Mouse (Mus musculus) layer of hippocampus, adult 18-20 months (tissue): ENCODE results near the gene Pax8. TPM values are rescaled to one million over a fixed set of nuclear protein-coding genes. Genes with fewer than 3 reads are reported as not detected.

Experiments used
- DNase-seq, 2 experiments: peaks; one replicate each; pipeline ENCODE4 v3.0.0; 2022; ENCODE audit warnings: low spot score in 2 of 2
- total RNA-seq, 2 experiments: library from RNA; stranded (reverse); gene quantifications; 2 replicates each; pipeline ENCODE4 v1.2.3; 2021

Pax8 gene
- total RNA-seq, 2 experiments from 2014 or later, result not detected

GRCm38 (mm10) chr2:24467156-24467555 lies 8.2 kb downstream of the Pax8 start:
- no peak for DNase-seq

DNA sequence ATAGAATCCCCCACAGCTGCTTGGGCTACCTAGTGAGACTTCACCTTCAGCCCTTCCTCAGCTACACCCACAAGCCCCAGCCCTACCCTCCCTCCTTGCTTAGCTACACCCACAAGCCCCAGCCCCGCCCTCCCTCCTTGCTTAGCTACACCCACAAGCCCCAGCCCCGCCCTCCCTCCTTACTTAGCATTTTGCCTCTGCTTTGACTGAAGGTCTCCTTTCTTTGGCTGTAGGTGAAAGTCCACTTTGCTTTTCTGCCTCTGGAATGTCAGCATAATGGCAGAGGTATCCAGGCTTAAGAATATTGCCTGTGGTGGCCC lies 14.6 kb downstream of the Pax8 start:
- DNase-seq, result no peak

DNA sequence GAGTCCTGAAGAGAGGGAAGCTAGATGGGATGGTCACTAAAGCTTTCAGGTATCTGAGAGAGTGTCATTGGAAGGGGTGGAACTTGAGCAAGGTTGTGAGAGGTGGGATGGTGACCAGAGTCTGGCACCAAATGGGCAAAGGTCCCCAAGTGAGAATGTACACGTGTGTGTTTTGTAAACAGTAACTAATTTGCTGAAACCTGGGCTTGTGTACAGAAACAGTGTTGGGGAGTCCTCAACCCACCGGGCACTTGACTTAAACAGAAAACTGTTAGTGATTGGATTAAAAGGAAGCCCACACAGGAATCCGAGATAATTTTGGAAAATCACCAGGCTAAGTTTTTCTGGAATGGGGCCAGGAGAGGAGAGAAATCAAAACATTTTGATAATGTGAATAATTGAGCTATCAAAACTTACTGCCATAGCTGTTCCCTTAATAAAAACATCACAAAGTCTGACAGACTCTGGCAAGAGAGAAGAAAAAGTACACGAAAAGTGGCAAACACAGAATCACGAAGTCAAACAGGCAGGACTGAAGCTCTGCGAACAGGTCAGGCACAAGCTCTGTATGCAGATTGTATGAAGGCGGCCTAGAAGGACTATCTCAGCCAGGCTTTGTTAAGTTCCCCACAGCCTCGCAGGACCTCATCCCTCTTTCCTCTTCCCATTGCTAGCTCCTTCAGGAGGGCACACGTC lies 15.1 kb downstream of the Pax8 start:
- DNase-seq, result no peak

DNA sequence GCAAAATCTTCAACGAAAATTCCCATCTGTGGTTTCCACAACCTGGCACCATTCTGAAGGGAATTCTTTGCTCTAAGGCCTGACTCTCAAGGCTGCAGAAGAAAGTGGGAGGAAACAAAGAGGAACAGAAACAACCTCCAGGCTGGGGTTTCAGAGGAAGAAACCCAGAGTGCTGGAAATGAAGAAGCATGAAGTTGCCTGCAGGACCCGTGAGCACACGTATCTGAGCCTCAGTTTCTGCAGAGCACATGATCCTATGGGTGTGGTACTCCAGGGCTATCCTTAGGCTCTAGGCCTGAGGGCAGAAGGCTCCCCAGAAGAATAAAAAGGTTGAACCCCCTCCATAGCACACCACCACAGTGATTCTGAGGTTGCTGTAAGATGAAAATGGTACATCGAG lies 18.6 kb downstream of the Pax8 start:
- DNase-seq, result no peak

GRCm38 (mm10) chr2:24455057-24455855 lies 20.1 kb downstream of the Pax8 start:
- DNase-seq, result no peak

DNA sequence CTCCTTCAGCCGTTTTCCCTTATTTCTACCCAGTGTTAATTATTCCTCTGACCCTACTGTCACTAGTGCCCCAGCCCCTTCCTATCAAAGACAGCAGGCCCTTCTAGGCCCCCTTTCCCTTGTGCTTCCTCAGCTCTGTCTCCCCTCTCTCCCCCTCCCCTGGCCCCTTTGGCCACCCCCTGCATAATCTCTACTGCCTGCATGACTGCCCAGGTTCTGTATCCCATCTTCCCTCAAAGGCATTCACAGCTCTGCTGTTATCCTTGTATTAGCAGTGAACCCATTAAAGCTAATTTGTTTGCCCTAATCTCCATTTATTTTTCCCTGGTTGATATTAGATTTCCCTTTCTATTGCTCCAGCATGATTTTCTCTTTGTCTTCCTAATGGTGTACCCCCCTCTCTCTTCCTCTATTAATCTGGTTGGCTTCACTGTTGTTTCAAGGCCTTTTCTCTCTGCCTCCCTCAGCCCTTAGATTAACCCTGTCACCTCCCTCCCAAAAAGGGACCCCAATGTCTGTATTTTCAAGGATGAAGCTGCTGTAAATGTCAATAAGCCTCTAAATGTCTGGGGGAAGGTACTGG lies 20.9 kb downstream of the Pax8 start:
- no peak for DNase-seq

- DNase-seq, result no peak
These were observed 22.2 kb downstream of the Pax8 start for GRCm38 (mm10) chr2:24453206-24453605.

DNA sequence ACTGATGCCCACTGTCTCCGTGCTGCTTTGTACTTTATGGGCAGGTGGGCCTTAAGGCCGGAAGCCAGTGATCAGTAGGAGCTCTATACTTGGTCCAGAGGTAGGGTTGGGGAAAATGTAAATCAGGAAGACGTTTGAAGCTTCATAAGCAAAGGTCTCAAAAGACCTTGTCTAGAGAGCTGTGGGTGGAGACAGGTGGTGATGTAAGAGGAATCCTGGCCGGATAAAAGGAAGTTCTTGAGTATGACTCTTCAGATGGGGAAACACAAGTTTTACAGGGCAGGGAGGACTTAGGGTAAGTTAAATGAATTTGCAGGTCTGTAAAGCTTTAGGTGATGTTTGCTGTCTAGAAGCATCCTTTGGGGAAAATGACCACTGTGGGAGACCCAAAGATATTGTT lies 26.3 kb downstream of the Pax8 start:
- no peak for DNase-seq

- DNase-seq, result no peak
These were observed 32.1 kb downstream of the Pax8 start for GRCm38 (mm10) chr2:24443256-24443790.

GRCm38 (mm10) chr2:24442303-24442925 lies 33.0 kb downstream of the Pax8 start:
- DNase-seq, result no peak

DNA sequence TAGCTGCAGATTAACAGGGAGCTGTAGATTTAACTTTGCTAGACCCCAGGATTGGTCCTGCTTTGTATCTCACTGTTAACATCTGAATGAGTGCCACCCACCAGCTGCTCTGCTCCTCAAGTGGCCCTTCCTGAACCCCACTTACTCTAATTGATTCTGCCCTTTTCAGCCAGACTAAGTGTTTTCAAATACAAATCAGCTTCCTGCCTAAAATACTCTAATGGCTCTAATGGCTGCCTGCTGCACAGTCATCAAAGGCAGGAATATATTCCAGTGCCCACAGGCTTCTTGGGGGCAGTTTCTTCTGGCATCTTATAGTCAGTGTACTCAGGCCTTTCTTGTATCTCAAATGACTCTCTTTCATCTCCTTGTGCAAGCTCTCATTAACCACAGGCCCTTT lies 33.5 kb downstream of the Pax8 start:
- DNase-seq, result no peak

- no peak for DNase-seq
These were observed 35.3 kb downstream of the Pax8 start for GRCm38 (mm10) chr2:24440056-24440455.

- DNase-seq, result no peak
These were observed 39.7 kb downstream of the Pax8 start for GRCm38 (mm10) chr2:24435699-24436098.

GRCm38 (mm10) chr2:24434670-24435069 lies 40.7 kb downstream of the Pax8 start:
- no peak for DNase-seq

DNA sequence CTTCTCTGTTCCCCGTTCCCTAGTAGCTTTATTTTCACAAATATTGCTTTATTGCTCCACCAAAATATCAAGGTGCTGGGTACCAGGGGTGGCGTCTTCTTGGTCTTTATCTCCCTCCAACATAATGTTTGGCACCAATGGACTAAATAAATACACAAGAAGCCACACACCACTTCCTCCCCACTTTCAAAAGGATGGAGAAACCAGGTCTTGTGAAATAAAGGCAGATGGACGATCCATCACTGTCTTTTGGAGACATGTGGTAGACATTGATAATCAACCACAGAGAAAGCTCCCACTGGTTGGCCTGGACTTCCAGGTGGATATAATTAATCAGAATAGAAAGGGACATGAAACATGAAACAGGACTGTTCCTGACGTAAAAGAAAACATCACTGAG lies 45.6 kb downstream of the Pax8 start:
- no peak for DNase-seq

GRCm38 (mm10) chr2:24427866-24428675 lies 47.3 kb downstream of the Pax8 start:
- DNase-seq, result no peak

DNA sequence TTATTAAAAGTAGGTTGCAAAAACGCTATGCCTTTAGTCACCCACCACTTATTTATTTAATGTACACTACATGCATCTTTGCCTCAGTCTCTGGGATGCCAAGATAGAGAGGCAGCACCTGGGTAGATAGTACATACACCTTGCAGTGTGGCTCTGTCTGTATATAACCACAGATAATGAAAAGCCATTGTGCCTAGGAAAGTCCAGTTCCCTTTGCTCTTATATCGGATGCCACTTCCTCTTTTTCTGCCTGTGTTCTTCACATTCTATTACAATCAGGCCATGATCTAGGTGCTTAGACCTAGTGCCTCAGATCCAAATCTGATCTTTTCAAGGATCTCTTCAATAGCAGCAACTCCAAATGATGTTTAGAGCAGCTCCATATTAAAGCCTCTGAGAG lies 49.8 kb downstream of the Pax8 start:
- DNase-seq, result no peak

GRCm38 (mm10) chr2:24422815-24423214 lies 52.6 kb downstream of the Pax8 start:
- DNase-seq, result no peak

GRCm38 (mm10) chr2:24421211-24421863 lies 54.1 kb downstream of the Pax8 start:
- DNase-seq, result no peak

GRCm38 (mm10) chr2:24417564-24417963 lies 57.8 kb downstream of the Pax8 start:
- DNase-seq, result no peak
